Mouse (Mus musculus) Patski (cell line): ENCODE measurements around the gene Armc8. TPM values are rescaled to one million over a fixed set of nuclear protein-coding genes. Genes with fewer than 3 reads are reported as not detected.

Experiments
- ATAC-seq: fragments of 100-300 bp; one replicate; pipeline ENCODE4 v1.8.0; 2021
- CTCF ChIA-PET: fragments of 350-600 bp; sonication (Branson Sonifier 250); formaldehyde crosslinking; loops from one replicate; lab custom pipeline; 2022; ENCODE audit warnings: inconsistent platforms; lab: Charles Lee
- POLR2A ChIA-PET: fragments of 350-600 bp; sonication (Branson Sonifier 250); formaldehyde crosslinking; loops from one replicate; lab custom pipeline; 2022; ENCODE audit warnings: antibody characterized with exemption, inconsistent platforms; lab: Charles Lee
- DNase-seq: peaks from one replicate; pipeline ENCODE4 v3.0.0-alpha.2; 2011; ENCODE audit warnings: low read depth, low spot score
- H3K27me3 ChIP-seq: fragments of 371-371 bp; one replicate; pipeline ENCODE4 v1.5.1; 2021
- CTCF ChIP-seq: fragments of 100-300 bp; IDR thresholded peaks from one replicate; pipeline ENCODE4 v1.5.1; 2021
- in situ Hi-C: fragments of 300-500 bp; cut with MboI; formaldehyde crosslinking; loops from 3 replicates; pipeline ENCODE4 v1.11.1; 2018; ENCODE audit warnings: low pct_unique_long_range_greater_than_20kb, mixed read lengths
- polyA plus RNA-seq: library from polyadenylated mRNA; unstranded; gene quantifications from one replicate; pipeline ENCODE4 v1.2.3, GENCODE M21; 2021

The Armc8 gene
- polyA plus RNA-seq, 1 experiment from 2014 or later = 22.6 TPM

GRCm38 (mm10) chr9:99437031-99437764 lies 131.5 kb downstream of the Armc8 start, which contains the start of gene Mras:
Gene Mras (minus strand): TSS chr9:99437381.
- H3K27me3 ChIP-seq = no peaks in the 10 kb centered on the region
- no peak for TF ChIP-seq CTCF
- no peak for ATAC-seq
- CTCF ChIA-PET = interaction anchor here (0.9 kb wide), 1 partner anchor 11 kb away, joined by 3 read pairs; no protein-coding TSS in a partner anchor
- POLR2A ChIA-PET = no interaction called here
- in situ Hi-C loops = no loop called here
- no peak for DNase-seq

DNA sequence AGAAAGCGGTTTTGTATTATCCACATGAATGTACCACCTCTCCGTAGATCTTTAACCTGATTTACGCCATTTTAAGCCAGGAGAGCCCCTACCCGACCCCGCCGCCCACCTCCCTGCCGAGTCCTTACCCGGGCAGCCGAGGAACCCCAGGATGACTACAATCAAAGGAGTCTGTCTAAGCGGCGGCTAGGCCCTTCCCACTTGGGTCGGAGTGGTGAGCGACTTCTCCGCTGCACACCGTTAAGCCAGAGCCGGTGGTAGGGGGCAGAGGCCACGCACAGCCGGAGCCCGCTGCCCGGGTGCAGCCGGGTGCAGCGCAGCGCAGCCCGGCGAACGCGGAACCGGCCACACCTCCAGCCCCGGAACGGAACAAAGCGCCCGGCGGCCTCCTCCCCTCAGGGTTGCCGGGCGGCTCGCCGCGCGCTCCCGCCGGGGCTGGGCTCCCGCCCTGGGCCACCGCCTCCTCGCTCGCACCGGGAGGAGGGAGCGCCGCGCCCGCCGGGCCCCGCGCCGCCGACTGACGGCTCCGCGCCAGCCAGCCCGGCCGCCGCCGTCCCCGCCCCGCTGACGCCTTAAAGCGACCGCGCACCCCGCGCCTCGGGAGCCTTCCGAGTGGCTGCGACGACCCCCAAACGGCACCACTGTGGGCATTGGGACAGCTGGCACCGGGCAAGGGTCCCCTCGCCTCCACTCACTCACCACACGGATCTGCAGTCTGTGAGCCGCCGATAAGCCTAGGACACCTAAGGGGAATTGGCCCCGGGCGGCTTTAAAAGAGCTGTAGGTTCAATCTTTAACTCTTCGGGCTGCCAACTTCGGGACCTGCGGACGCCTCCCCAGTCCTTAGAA lies 132.3 kb downstream of the Armc8 start:
- ChIA-PET CTCF (interaction anchor here (0.9 to 2.6 kb wide), 2 partner anchors 11 to 12 kb away, joined by 3 to 14 read pairs; no protein-coding TSS in a partner anchor), POLR2A (no interaction called here)
- in situ Hi-C loops = no loop called here
- TF ChIP-seq CTCF = no peak
- ATAC-seq (peak; percentile 74), DNase-seq (no peak)
- H3K27me3 ChIP-seq = no peaks in the 10 kb centered on the region

DNA sequence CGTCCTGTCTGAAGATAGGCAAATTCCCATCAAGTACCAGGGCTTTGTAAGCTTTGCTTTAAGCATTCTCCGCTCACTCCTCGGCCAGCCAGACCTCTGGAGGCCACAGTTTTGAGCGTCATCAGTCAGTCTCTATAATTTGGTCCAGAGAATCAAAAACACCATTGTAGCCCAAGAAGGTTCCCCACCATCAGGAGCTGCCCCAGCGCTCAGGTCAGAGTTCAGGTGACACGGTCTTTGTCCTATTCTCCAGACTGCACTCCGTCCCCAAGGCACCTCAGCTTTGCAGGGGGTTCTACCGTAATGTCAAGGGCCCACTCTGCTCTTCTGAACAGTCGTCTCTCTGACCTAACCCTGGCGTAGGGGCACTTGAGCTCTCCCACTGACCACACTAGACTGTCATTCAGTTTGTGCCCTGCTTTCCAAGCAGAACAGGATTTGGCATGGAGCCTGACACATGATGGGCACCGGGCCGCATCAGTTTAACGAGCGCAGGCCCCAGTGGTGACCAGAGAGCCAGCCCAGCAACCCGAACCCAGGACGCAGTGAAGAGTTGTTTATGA lies 133.0 kb downstream of the Armc8 start:
- in situ Hi-C loops = no loop called here
- ATAC-seq = peak; percentile 42
- POLR2A ChIA-PET = interaction anchor here (1.1 kb wide), 1 partner anchor 9 kb away, joined by 3 read pairs; no protein-coding TSS in a partner anchor
- no peak for DNase-seq
- CTCF ChIA-PET = interaction anchor here (0.9 to 2.6 kb wide), 2 partner anchors 10 to 13 kb away, joined by 3 to 14 read pairs; no protein-coding TSS in a partner anchor
- no peak for TF ChIP-seq CTCF
- H3K27me3 ChIP-seq = no peaks in the 10 kb centered on the region

GRCm38 (mm10) chr9:99434892-99435618 lies 133.6 kb downstream of the Armc8 start:
- DNase-seq = no peak
- CTCF ChIA-PET = interaction anchor here (0.9 to 2.6 kb wide), 2 partner anchors 10 to 13 kb away, joined by 3 to 14 read pairs; no protein-coding TSS in a partner anchor

DNA sequence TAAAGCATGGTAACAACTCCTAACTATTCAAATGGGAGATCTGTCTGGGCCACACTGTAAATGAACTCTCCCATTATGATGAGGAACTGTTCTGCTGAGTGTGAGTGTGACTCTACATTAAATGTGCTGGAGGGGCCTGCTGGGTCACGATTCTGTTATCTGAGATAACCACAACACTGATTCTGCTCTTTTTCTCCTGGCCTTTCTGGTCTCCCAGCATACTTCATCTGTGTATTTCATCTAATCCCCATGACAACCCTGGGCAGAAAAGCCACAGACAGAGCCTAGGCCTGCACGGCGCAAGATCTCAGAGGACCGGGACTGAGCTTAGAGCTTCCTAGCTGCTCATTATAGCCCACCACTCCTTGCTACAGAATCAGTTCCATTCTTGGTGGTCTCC lies 136.2 kb downstream of the Armc8 start:
- no peak for TF ChIP-seq CTCF
- H3K27me3 ChIP-seq = no peaks in the 10 kb centered on the region
- ChIA-PET CTCF (interaction anchor here (1.1 to 2.9 kb wide), 3 partner anchors 10 to 14 kb away, joined by 3 to 9 read pairs (median 4); no protein-coding TSS in a partner anchor), POLR2A (interaction anchor here (0.7 kb wide), 1 partner anchor 8 kb away, joined by 3 read pairs; no protein-coding TSS in a partner anchor)
- in situ Hi-C loops = no loop called here
- no peak for DNase-seq
- ATAC-seq = no peak

More at GRCm38 (mm10) chr9:99434892-99435618, 133.6 kb downstream of the Armc8 start:
- no peak for TF ChIP-seq CTCF
- no peaks in the 10 kb centered on the region for H3K27me3 ChIP-seq
- POLR2A ChIA-PET = interaction anchor here (1.1 kb wide), 1 partner anchor 9 kb away, joined by 3 read pairs; no protein-coding TSS in a partner anchor
- no peak for ATAC-seq
- in situ Hi-C loops = no loop called here

- in situ Hi-C loops = no loop called here
- H3K27me3 ChIP-seq = no peaks in the 10 kb centered on the region
- no peak for TF ChIP-seq CTCF
- ChIA-PET POLR2A (interaction anchor here (0.7 kb wide), 1 partner anchor 9 kb away, joined by 3 read pairs; no protein-coding TSS in a partner anchor), CTCF (interaction anchor here (2.9 kb wide), 1 partner anchor 10 kb away, joined by 9 read pairs; no protein-coding TSS in a partner anchor)
- no peak for ATAC-seq
- no peak for DNase-seq
Measured at GRCm38 (mm10) chr9:99431963-99432362, 136.7 kb downstream of the Armc8 start.

DNA sequence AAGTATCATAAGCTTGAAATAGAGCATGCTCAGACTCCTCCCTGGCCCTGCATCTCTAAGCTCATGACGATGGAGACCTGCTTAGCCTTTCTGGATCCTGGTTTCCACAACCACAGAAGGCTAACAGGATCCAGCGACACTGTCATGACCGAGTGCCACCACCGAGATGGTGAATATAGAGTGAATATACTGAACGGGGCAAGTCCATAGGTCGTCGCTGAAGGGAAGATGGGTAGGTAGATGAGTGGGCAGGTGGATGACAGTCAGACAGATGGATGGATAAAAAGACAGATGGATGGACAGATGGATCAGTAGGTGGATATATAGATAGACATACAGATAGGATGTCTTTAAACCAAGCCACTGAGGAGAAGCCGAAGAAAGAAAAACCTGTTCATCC lies 137.4 kb downstream of the Armc8 start:
- no peak for TF ChIP-seq CTCF
- DNase-seq (no peak), ATAC-seq (no peak)
- no peaks in the 10 kb centered on the region for H3K27me3 ChIP-seq
- in situ Hi-C loops = no loop called here
- ChIA-PET POLR2A (no interaction called here), CTCF (no interaction called here)

GRCm38 (mm10) chr9:99430806-99431205 lies 137.9 kb downstream of the Armc8 start:
- no peak for DNase-seq
- POLR2A ChIA-PET = no interaction called here
- H3K27me3 ChIP-seq = no peaks in the 10 kb centered on the region
- no peak for TF ChIP-seq CTCF
- in situ Hi-C loops = no loop called here
- ATAC-seq = no peak
- CTCF ChIA-PET = no interaction called here

- ATAC-seq = no peak
- ChIA-PET POLR2A (no interaction called here), CTCF (interaction anchor here (1.0 kb wide), 1 partner anchor 9 kb away, joined by 3 read pairs; no protein-coding TSS in a partner anchor)
- no peak for DNase-seq
- H3K27me3 ChIP-seq = no peaks in the 10 kb centered on the region
- in situ Hi-C loops = no loop called here
- no peak for TF ChIP-seq CTCF
Measured at GRCm38 (mm10) chr9:99429845-99430244, 138.9 kb downstream of the Armc8 start.
